Mouse (Mus musculus) testis, adult 2 months (tissue): ENCODE measurements at regions not wholly inside any gene's neighbourhood (a gene's known extent, or its start where the extent isn't known, plus 50 kb on each side); places are given as distances from the start of the nearest gene placed in this dataset.

ENCODE experiments used
- H3K27ac ChIP-seq: fragments of 200-500 bp; 2 replicates; pipeline ENCODE4 v1.5.1; 2012; ENCODE audit warnings: low read depth, low read length; ENCODE audit not compliant: control insufficient read depth, insufficient read depth
- H3K27me3 ChIP-seq: fragments of 200-500 bp; 2 replicates; pipeline ENCODE4 v1.6.1; 2012; ENCODE audit warnings: mild to moderate bottlenecking, low read length, moderate library complexity; ENCODE audit not compliant: control insufficient read depth, insufficient read depth
- H3K36me3 ChIP-seq: fragments of 200-500 bp; 2 replicates; pipeline ENCODE4 v1.6.1; 2012; ENCODE audit warnings: mild to moderate bottlenecking, low read length; ENCODE audit not compliant: control insufficient read depth, insufficient read depth
- H3K4me1 ChIP-seq: fragments of 200-500 bp; 2 replicates; pipeline ENCODE4 v1.6.1; 2012; ENCODE audit warnings: low read length; ENCODE audit not compliant: control insufficient read depth, insufficient read depth
- H3K4me3 ChIP-seq: fragments of 200-500 bp; 2 replicates; pipeline ENCODE4 v1.5.1; 2012; ENCODE audit warnings: low read depth, mild to moderate bottlenecking, low read length, moderate library complexity, mixed read lengths; ENCODE audit not compliant: control insufficient read depth
- CTCF ChIP-seq: fragments of 200-500 bp; IDR thresholded peaks from 2 replicates; pipeline ENCODE4 v1.5.1; 2012; ENCODE audit warnings: low read depth, mild to moderate bottlenecking, inconsistent platforms, low read length, moderate library complexity; ENCODE audit not compliant: control insufficient read depth, insufficient read depth, insufficient replicate concordance
- POLR2A ChIP-seq: fragments of 200-500 bp; IDR thresholded peaks from 2 replicates; pipeline ENCODE4 v1.6.1; 2012; ENCODE audit warnings: low read depth, mild to moderate bottlenecking, inconsistent platforms, low read length, moderate library complexity; ENCODE audit not compliant: control insufficient read depth

- H3K27ac ChIP-seq, result no peak overlapping the region
- H3K4me1 ChIP-seq, result no peaks in the 10 kb centered on the region
- H3K4me3 ChIP-seq, result no peak overlapping the region
- H3K36me3 ChIP-seq, result no peaks in the 10 kb centered on the region
- TF ChIP-seq CTCF (no peak), POLR2A (no peak)
- no peaks in the 10 kb centered on the region for H3K27me3 ChIP-seq
Observed at GRCm38 (mm10) chr3:120055216-120056154, 271.2 kb upstream of the Ptbp2 start.

- Histone ChIP-seq H3K4me3 (no peak overlapping the region), H3K27ac (no peak overlapping the region), H3K27me3 (no peaks in the 10 kb centered on the region), H3K4me1 (no peaks in the 10 kb centered on the region), H3K36me3 (no peaks in the 10 kb centered on the region)
- TF ChIP-seq POLR2A (no peak), CTCF (no peak)
Observed at GRCm38 (mm10) chr3:120047238-120047637, 263.0 kb upstream of the Ptbp2 start.

GRCm38 (mm10) chr3:120037526-120037925, 253.3 kb upstream of the Ptbp2 start:
- no peaks in the 10 kb centered on the region for H3K36me3 ChIP-seq
- H3K27ac ChIP-seq, result no peak overlapping the region
- H3K4me1 ChIP-seq, result no peaks in the 10 kb centered on the region
- no peak overlapping the region for H3K4me3 ChIP-seq
- no peak for TF ChIP-seq POLR2A
- TF ChIP-seq CTCF, result no peak
- H3K27me3 ChIP-seq, result no peaks in the 10 kb centered on the region

- no peak overlapping the region for H3K27ac ChIP-seq
- H3K36me3 ChIP-seq, result no peaks in the 10 kb centered on the region
- no peaks in the 10 kb centered on the region for H3K27me3 ChIP-seq
Observed at GRCm38 (mm10) chr3:120019826-120020683, 235.8 kb upstream of the Ptbp2 start.

GRCm38 (mm10) chr3:120015376-120015775, 231.1 kb upstream of the Ptbp2 start:
- Histone ChIP-seq H3K36me3 (no peaks in the 10 kb centered on the region), H3K27ac (no peak overlapping the region), H3K4me3 (no peak overlapping the region), H3K4me1 (no peaks in the 10 kb centered on the region), H3K27me3 (no peaks in the 10 kb centered on the region)
- TF ChIP-seq CTCF, result no peak
- TF ChIP-seq POLR2A, result no peak

More at GRCm38 (mm10) chr3:120019826-120020683, 235.8 kb upstream of the Ptbp2 start:
- TF ChIP-seq CTCF, result no peak
- no peak for TF ChIP-seq POLR2A
- Histone ChIP-seq H3K4me3 (no peak overlapping the region), H3K4me1 (no peaks in the 10 kb centered on the region)

- Histone ChIP-seq H3K27ac (no peak overlapping the region), H3K4me3 (no peak overlapping the region), H3K4me1 (no peaks in the 10 kb centered on the region), H3K36me3 (no peaks in the 10 kb centered on the region), H3K27me3 (no peaks in the 10 kb centered on the region)
- TF ChIP-seq CTCF (no peak), POLR2A (no peak)
Observed at GRCm38 (mm10) chr3:120011861-120012260, 227.6 kb upstream of the Ptbp2 start.

- Histone ChIP-seq H3K36me3 (no peaks in the 10 kb centered on the region), H3K4me3 (no peak overlapping the region), H3K27ac (no peak overlapping the region), H3K27me3 (no peaks in the 10 kb centered on the region), H3K4me1 (no peaks in the 10 kb centered on the region)
- TF ChIP-seq POLR2A, result no peak
- TF ChIP-seq CTCF, result no peak
Observed at GRCm38 (mm10) chr3:120008110-120008509, 223.8 kb upstream of the Ptbp2 start.
